ENCODE assay signal across 16 mouse cellular contexts in genomic region chr13:19182259-19182658, GRCm38 (mm10).
DNase-seq lines count a peak whose midpoint lies in the region; ATAC-seq and TF ChIP-seq lines count a peak whose summit lies in the region.
"Had no signal": no experiment of that assay in that cellular context is flagged by ENCODE, and none has a peak within 500 bp of the region (broad histone marks: within the 10 kb centered on the region; RNA-seq: fewer than 3 reads in every experiment).

No protein-coding gene starts in this region.

- H3K4me2 ChIP-seq in lung, postnatal 0 days (replicated peaks; ENCODE audit: low read depth, low read length) = no peak overlapping the region
- no peak overlapping the region for H3K4me2 ChIP-seq in intestine, embryonic 16.5 days (ENCODE audit: low read depth, low read length)
- H3K4me2 ChIP-seq: embryonic facial prominence, embryonic 13.5 days had no signal

- H3K36me3 ChIP-seq in lung, postnatal 0 days (ENCODE audit: insufficient read depth, low read length) = no peaks in the 10 kb centered on the region
- no peaks in the 10 kb centered on the region for H3K36me3 ChIP-seq in intestine, embryonic 16.5 days (ENCODE audit: control insufficient read depth, insufficient read depth, low read length)
- H3K36me3 ChIP-seq: embryonic facial prominence, embryonic 13.5 days; forebrain, embryonic 10.5 days had no signal

- no peak for ATAC-seq in lung, postnatal 0 days
- peak; percentile 79 for ATAC-seq in granulocyte monocyte progenitor cell, adult 5-6 weeks (replicated peaks; ENCODE audit: poor library complexity, severe bottlenecking)
- ATAC-seq in neutrophil, adult 5-6 weeks (ENCODE audit: extremely low read depth, insufficient number of reproducible peaks, low FRiP score, poor library complexity, severe bottlenecking) = peak; percentile 61; the same call in 1 of the 2 replicates
- ATAC-seq in intestine, embryonic 16.5 days = no peak
- ATAC-seq: hindbrain, postnatal 0 days; midbrain, embryonic 16.5 days had no signal

- H3K27ac ChIP-seq in lung, postnatal 0 days (ENCODE audit: low read length) = no peak overlapping the region
- H3K27ac ChIP-seq in intestine, embryonic 16.5 days (ENCODE audit: low read length) = no peak overlapping the region
- H3K27ac ChIP-seq: embryonic facial prominence, embryonic 13.5 days; forebrain, embryonic 10.5 days; hindbrain, postnatal 0 days; liver, embryonic 14.5 days had no signal

- H3K9ac ChIP-seq in lung, postnatal 0 days (replicated peaks; ENCODE audit: low read depth) = no peak overlapping the region
- H3K9ac ChIP-seq in intestine, embryonic 16.5 days (ENCODE audit: low read depth, low read length) = no peak overlapping the region
- H3K9ac ChIP-seq: embryonic facial prominence, embryonic 13.5 days; liver, embryonic 14.5 days had no signal

- TF ChIP-seq CTCF in lung, postnatal 0 days (IDR thresholded peaks at IDR 0.05) = no peak

- no peaks in the 10 kb centered on the region for H3K4me1 ChIP-seq in lung, postnatal 0 days (ENCODE audit: insufficient read depth, low read depth, low read length)
- no peaks in the 10 kb centered on the region for H3K4me1 ChIP-seq in intestine, embryonic 16.5 days (ENCODE audit: control insufficient read depth, insufficient read depth, low read length)
- H3K4me1 ChIP-seq: embryonic facial prominence, embryonic 13.5 days; forebrain, embryonic 10.5 days had no signal

- WGBS in lung, postnatal 0 days = 54% methylated on average over 8 of the region's 8 CpGs
- 66% methylated on average over 8 of the region's 8 CpGs for WGBS in intestine, embryonic 16.5 days

- peak; percentile 9 for DNase-seq in lung, postnatal 36 days
- DNase-seq in lung, postnatal 0 days (ENCODE audit: low spot score) = no peak
- DNase-seq in left cerebral cortex, adult 9 months (ENCODE audit: low spot score in 2 of 2) = no peak
- no peak for DNase-seq in embryo, embryonic 10.5 days (ENCODE audit: low spot score)
- no peak for DNase-seq in urinary bladder, postnatal 10 days (ENCODE audit: low spot score)
- DNase-seq: cerebellum, postnatal 10 days; layer of hippocampus, adult 9-11 months; lung, postnatal 14 days had no signal

- H3K4me3 ChIP-seq in lung, postnatal 0 days (ENCODE audit: low read depth, low read length) = no peak overlapping the region
- no peak overlapping the region for H3K4me3 ChIP-seq in intestine, embryonic 16.5 days (ENCODE audit: low read length)
- H3K4me3 ChIP-seq: embryonic facial prominence, embryonic 13.5 days; forebrain, embryonic 10.5 days had no signal

- TF ChIP-seq EP300 in lung, postnatal 0 days (IDR thresholded peaks at IDR 0.05) = no peak

- no peaks in the 10 kb centered on the region for H3K9me3 ChIP-seq in lung, postnatal 0 days (ENCODE audit: low read length)
- H3K9me3 ChIP-seq in intestine, embryonic 16.5 days (ENCODE audit: control insufficient read depth, low read length) = no peaks in the 10 kb centered on the region
- H3K9me3 ChIP-seq: embryonic facial prominence, embryonic 13.5 days; forebrain, embryonic 10.5 days had no signal

- H3K27me3 ChIP-seq in lung, postnatal 0 days (replicated peaks; ENCODE audit: insufficient read depth, low read length) = no peaks in the 10 kb centered on the region
- H3K27me3 ChIP-seq in intestine, embryonic 16.5 days (replicated peaks; ENCODE audit: control insufficient read depth, insufficient read depth, low read length) = no peaks in the 10 kb centered on the region
- H3K27me3 ChIP-seq: embryonic facial prominence, embryonic 13.5 days had no signal

Comparison
In these comparisons a context has a peak if more than half of its experiments do, and no peak if none do; other contexts are left out.
1. ATAC-seq: peak in granulocyte monocyte progenitor cell, adult 5-6 weeks (single experiment) and neutrophil, adult 5-6 weeks (single experiment); none in lung, postnatal 0 days (single experiment) and intestine, embryonic 16.5 days (single experiment).